In genomic region chr8:114555491-114556202, GRCm38 (mm10) we compare ENCODE assay signal across 23 mouse cellular contexts.
DNase-seq lines count a peak whose midpoint lies in the region; ATAC-seq and TF ChIP-seq lines count a peak whose summit lies in the region.
"Had no signal": no experiment of that assay in that cellular context is flagged by ENCODE, and none has a peak within 500 bp of the region (broad histone marks: within the 10 kb centered on the region; RNA-seq: fewer than 3 reads in every experiment).

No protein-coding gene starts in this region.

- peak; percentile 83 for DNase-seq in lung, embryonic 14.5 days
- DNase-seq in lung, adult 2 months, result no peak
- DNase-seq in adipocyte (ENCODE audit: low spot score), result peak; percentile 52
- DNase-seq in lung, postnatal 10 days, result peak; percentile 23
- DNase-seq in urinary bladder, postnatal 14 days (ENCODE audit: low spot score), result no peak
- no peak for DNase-seq in cerebellum, adult 2 months
- DNase-seq: adrenal gland, postnatal 10 days; cerebellum, adult 11 months; cerebellum, postnatal 14 days; embryo, embryonic 11 days; gastrocnemius, postnatal 10 days; heart, postnatal 4 days; kidney, postnatal 10 days; right cerebral cortex, adult 18-20 months; thymus, postnatal 25 days had no signal

- peak overlapping the region; percentile 66; the same call in 1 of the 2 replicates for H3K27ac ChIP-seq in lung, embryonic 14.5 days (ENCODE audit: low read depth)
- H3K27ac ChIP-seq in liver, embryonic 12.5 days, result peak overlapping the region; percentile 45; the same call in 1 of the 2 replicates
- H3K27ac ChIP-seq in cerebellum, adult 2 months (ENCODE audit: insufficient read depth, low read length), result no peak overlapping the region
- H3K27ac ChIP-seq: heart, embryonic 15.5 days; layer of hippocampus, adult 2 months; midbrain, embryonic 12.5 days; neural tube, embryonic 12.5 days had no signal

- WGBS in lung, embryonic 14.5 days, result 36% methylated on average over 6 of the region's 6 CpGs
- 63% methylated on average over 6 of the region's 6 CpGs for WGBS in lung, adult 2 months
- 63% methylated on average over 6 of the region's 6 CpGs for WGBS in liver, embryonic 12.5 days (ENCODE audit: insufficient replicate concordance)
- 95% methylated on average over 6 of the region's 6 CpGs for whole genome bisulfite sequencing in cerebellum, adult 2 months

- no peak for TF ChIP-seq POLR2A in lung, adult 2 months (IDR thresholded peaks at IDR 0.05; ENCODE audit: borderline replicate concordance, extremely low read depth, low read depth, low read length)
- no peak for TF ChIP-seq POLR2A in cerebellum, adult 2 months (IDR thresholded peaks at IDR 0.05; ENCODE audit: borderline replicate concordance, insufficient read depth, low read length)

- no peak overlapping the region for H3K4me3 ChIP-seq in lung, embryonic 14.5 days (ENCODE audit: low read depth, low read length)
- H3K4me3 ChIP-seq in lung, adult 2 months (replicated peaks; ENCODE audit: extremely low read depth, low read depth, low read length), result no peak overlapping the region
- H3K4me3 ChIP-seq in liver, embryonic 12.5 days, result no peak overlapping the region
- no peak overlapping the region for H3K4me3 ChIP-seq in cerebellum, adult 2 months (replicated peaks; ENCODE audit: insufficient read depth, low read depth, low read length)
- H3K4me3 ChIP-seq: heart, embryonic 15.5 days; layer of hippocampus, adult 2 months; midbrain, embryonic 12.5 days; neural tube, embryonic 12.5 days had no signal

- no peaks in the 10 kb centered on the region for H3K9me3 ChIP-seq in lung, embryonic 14.5 days (ENCODE audit: low read depth, low read length)
- no peaks in the 10 kb centered on the region for H3K9me3 ChIP-seq in liver, embryonic 12.5 days (replicated peaks)
- H3K9me3 ChIP-seq: heart, embryonic 15.5 days; midbrain, embryonic 12.5 days; neural tube, embryonic 12.5 days had no signal

- ATAC-seq in lung, embryonic 14.5 days (ENCODE audit: insufficient read depth), result peak; percentile 69
- ATAC-seq in liver, embryonic 12.5 days, result no peak; the same call in 1 of the 2 replicates
- no peak for ATAC-seq in cerebellum, adult (ENCODE audit: insufficient number of reproducible peaks, low FRiP score, low TSS enrichment)
- ATAC-seq: hindbrain, embryonic 16.5 days; intestine, postnatal 0 days had no signal

- no peak for TF ChIP-seq CTCF in lung, embryonic 14.5 days (IDR thresholded peaks at IDR 0.05; ENCODE audit: low read depth)
- no peak for TF ChIP-seq CTCF in lung, adult 2 months (IDR thresholded peaks at IDR 0.05; ENCODE audit: insufficient read depth, low read length)
- TF ChIP-seq CTCF in cerebellum, adult 2 months (IDR thresholded peaks at IDR 0.05; ENCODE audit: borderline replicate concordance, insufficient read depth, low read depth, low read length), result no peak

- no peaks in the 10 kb centered on the region for H3K27me3 ChIP-seq in lung, embryonic 14.5 days (ENCODE audit: insufficient read depth, low read length)
- no peaks in the 10 kb centered on the region for H3K27me3 ChIP-seq in liver, embryonic 12.5 days (replicated peaks)
- no peaks in the 10 kb centered on the region; the same call in 1 of the 2 replicates for H3K27me3 ChIP-seq in cerebellum, adult 2 months (ENCODE audit: control insufficient read depth, insufficient read depth, low read length)
- H3K27me3 ChIP-seq: heart, embryonic 15.5 days; midbrain, embryonic 12.5 days; neural tube, embryonic 12.5 days had no signal

- peaks cover 7% of the 10 kb centered on the region for H3K4me1 ChIP-seq in lung, embryonic 14.5 days (ENCODE audit: insufficient read depth)
- 0 out of 2 replicates have a peak, but pooled peaks cover 2% of the 10 kb centered on the region for H3K4me1 ChIP-seq in lung, adult 2 months (ENCODE audit: control insufficient read depth, insufficient read depth, low read length)
- no peaks in the 10 kb centered on the region for H3K4me1 ChIP-seq in liver, embryonic 12.5 days
- peaks cover 5% of the 10 kb centered on the region; the same call in 1 of the 2 replicates for H3K4me1 ChIP-seq in cerebellum, adult 2 months (ENCODE audit: control insufficient read depth, insufficient read depth, low read length)
- H3K4me1 ChIP-seq: heart, embryonic 15.5 days; midbrain, embryonic 12.5 days had no signal

- H3K4me2 ChIP-seq in lung, embryonic 14.5 days, result no peak overlapping the region
- no peak overlapping the region for H3K4me2 ChIP-seq in liver, embryonic 12.5 days
- H3K4me2 ChIP-seq: heart, embryonic 15.5 days; midbrain, embryonic 12.5 days; neural tube, embryonic 12.5 days had no signal

- H3K36me3 ChIP-seq in lung, embryonic 14.5 days (ENCODE audit: insufficient read depth), result no peaks in the 10 kb centered on the region
- H3K36me3 ChIP-seq in liver, embryonic 12.5 days, result no peaks in the 10 kb centered on the region
- H3K36me3 ChIP-seq: heart, embryonic 15.5 days; midbrain, embryonic 12.5 days; neural tube, embryonic 12.5 days had no signal

- no peak overlapping the region for H3K9ac ChIP-seq in lung, embryonic 14.5 days
- no peak overlapping the region for H3K9ac ChIP-seq in liver, embryonic 12.5 days
- H3K9ac ChIP-seq: heart, embryonic 15.5 days; midbrain, embryonic 12.5 days; neural tube, embryonic 12.5 days had no signal

Comparison
In these comparisons a context has a peak if more than half of its experiments do, and no peak if none do; other contexts are left out.
1. DNase-seq: peak in lung, embryonic 14.5 days (single experiment), adipocyte (single experiment) and lung, postnatal 10 days (single experiment); none in lung, adult 2 months (single experiment), urinary bladder, postnatal 14 days (single experiment) and cerebellum, adult 2 months (0 of 2).